Mouse (Mus musculus): ENCODE measurements at regions not wholly inside any gene's neighbourhood (a gene's known extent, or its start where the extent isn't known, plus 50 kb on each side); places are given as distances from the start of the nearest gene placed in this dataset.

DNA sequence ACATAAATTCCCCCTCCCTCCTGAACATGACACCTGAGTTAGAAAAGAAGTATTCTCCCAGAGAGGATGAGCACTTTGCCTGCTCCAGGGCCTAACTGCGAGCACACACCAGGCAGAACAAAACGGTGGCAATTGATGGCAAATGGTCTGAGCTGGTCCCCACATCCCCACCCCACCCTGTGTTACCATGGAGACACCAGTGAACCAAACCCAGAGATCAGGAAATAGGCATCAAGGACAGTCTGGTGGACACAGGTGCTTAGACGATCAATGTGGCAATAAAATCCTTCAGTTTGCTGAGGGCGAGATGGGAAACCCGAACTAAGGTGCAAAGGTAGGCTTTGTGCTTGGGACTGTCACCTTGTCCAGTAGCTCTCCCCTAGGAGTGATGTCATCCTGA lies 74.0 kb downstream of the Sox9 start:
- Histone ChIP-seq H3K4me1 (ENCODE audit: control insufficient read depth, insufficient read depth, low read length) (peaks cover 2% of the 10 kb centered on the region; the same call in 1 of the 2 replicates), H3K9me3 (replicated peaks; ENCODE audit: control insufficient read depth, low read length) (0 out of 2 replicates have a peak, but pooled peaks cover 3% of the 10 kb centered on the region), H3K27me3 (ENCODE audit: control insufficient read depth, insufficient read depth, low read length) (no peaks in the 10 kb centered on the region; the same call in 1 of the 2 replicates), H3K9ac (ENCODE audit: low read depth, low read length) (no peak overlapping the region), H3K27ac (ENCODE audit: low read depth, low read length) (no peak overlapping the region), H3K4me3 (ENCODE audit: low read depth, low read length) (no peak overlapping the region), H3K4me2 (no peak overlapping the region), H3K36me3 (ENCODE audit: control insufficient read depth, insufficient read depth, low read length) (no peaks in the 10 kb centered on the region)
- no peak for ATAC-seq (replicated peaks; ENCODE audit: insufficient number of reproducible peaks, low FRiP score, low TSS enrichment)
- WGBS (ENCODE audit: insufficient replicate concordance): 81% methylated on average over 5 of the region's 5 CpGs

DNA sequence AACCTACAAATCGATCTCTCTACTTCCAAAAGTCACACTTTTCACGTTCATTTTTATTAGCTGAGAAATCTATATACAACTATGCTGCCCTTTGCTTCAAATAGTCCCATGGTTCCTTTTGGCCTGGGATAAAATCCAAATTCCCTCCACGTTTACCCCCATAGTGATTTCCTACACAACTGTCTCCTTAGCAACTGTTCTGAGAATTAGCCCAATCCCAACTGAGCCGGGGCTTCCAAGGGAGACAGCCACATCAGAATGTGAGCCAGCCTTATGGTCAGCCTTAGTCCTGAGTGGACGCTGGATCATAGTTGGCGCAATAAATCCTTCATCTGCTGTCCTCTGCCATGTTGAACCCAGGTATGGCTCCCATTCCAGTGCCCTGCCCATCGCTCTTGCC lies 77.3 kb downstream of the Sox9 start:
- no peak overlapping the region for H3K4me2 ChIP-seq
- H3K27ac ChIP-seq (ENCODE audit: low read depth, low read length): no peak overlapping the region
- 82% methylated on average over 7 of the region's 7 CpGs for WGBS (ENCODE audit: insufficient replicate concordance)
- H3K9ac ChIP-seq (ENCODE audit: low read depth, low read length): no peak overlapping the region
- H3K4me3 ChIP-seq (ENCODE audit: low read depth, low read length): no peak overlapping the region
- H3K9me3 ChIP-seq (replicated peaks; ENCODE audit: control insufficient read depth, low read length): 0 out of 2 replicates have a peak, but pooled peaks cover 3% of the 10 kb centered on the region
- no peaks in the 10 kb centered on the region; the same call in 1 of the 2 replicates for H3K27me3 ChIP-seq (ENCODE audit: control insufficient read depth, insufficient read depth, low read length)
- no peaks in the 10 kb centered on the region for H3K4me1 ChIP-seq (ENCODE audit: control insufficient read depth, insufficient read depth, low read length)
- ATAC-seq (replicated peaks; ENCODE audit: insufficient number of reproducible peaks, low FRiP score, low TSS enrichment): no peak
- no peaks in the 10 kb centered on the region for H3K36me3 ChIP-seq (ENCODE audit: control insufficient read depth, insufficient read depth, low read length)

DNA sequence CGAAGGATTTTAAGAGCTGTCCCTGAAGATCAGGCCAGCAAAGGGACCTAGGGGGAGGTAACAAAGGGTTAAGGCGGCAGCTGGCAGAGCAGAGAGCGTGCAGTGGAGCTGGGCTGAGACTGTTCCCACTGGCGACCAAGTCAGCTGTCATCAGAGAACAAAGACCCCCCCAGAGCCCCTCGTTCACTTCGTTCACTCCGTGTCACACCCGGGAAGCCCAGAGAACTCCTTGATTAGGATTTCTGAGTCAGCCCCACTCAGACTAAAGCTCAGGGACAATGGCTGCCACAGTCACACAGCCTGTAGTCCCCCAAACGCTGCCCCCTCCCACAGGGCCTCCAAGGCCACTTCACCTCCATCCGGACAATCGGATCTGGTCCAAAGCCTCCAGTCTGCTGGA lies 78.8 kb downstream of the Sox9 start:
- H3K4me1 ChIP-seq (ENCODE audit: control insufficient read depth, insufficient read depth, low read length): no peaks in the 10 kb centered on the region
- H3K4me2 ChIP-seq: no peak overlapping the region
- H3K9me3 ChIP-seq (replicated peaks; ENCODE audit: control insufficient read depth, low read length): 0 out of 2 replicates have a peak, but pooled peaks cover 3% of the 10 kb centered on the region
- H3K4me3 ChIP-seq (ENCODE audit: low read depth, low read length): no peak overlapping the region
- H3K9ac ChIP-seq (ENCODE audit: low read depth, low read length): no peak overlapping the region
- ATAC-seq (replicated peaks; ENCODE audit: insufficient number of reproducible peaks, low FRiP score, low TSS enrichment): no peak
- 32% methylated on average over 11 of the region's 11 CpGs for WGBS (ENCODE audit: insufficient replicate concordance)
- H3K36me3 ChIP-seq (ENCODE audit: control insufficient read depth, insufficient read depth, low read length): no peaks in the 10 kb centered on the region
- H3K27ac ChIP-seq (ENCODE audit: low read depth, low read length): no peak overlapping the region
- H3K27me3 ChIP-seq (ENCODE audit: control insufficient read depth, insufficient read depth, low read length): no peaks in the 10 kb centered on the region; the same call in 1 of the 2 replicates

DNA sequence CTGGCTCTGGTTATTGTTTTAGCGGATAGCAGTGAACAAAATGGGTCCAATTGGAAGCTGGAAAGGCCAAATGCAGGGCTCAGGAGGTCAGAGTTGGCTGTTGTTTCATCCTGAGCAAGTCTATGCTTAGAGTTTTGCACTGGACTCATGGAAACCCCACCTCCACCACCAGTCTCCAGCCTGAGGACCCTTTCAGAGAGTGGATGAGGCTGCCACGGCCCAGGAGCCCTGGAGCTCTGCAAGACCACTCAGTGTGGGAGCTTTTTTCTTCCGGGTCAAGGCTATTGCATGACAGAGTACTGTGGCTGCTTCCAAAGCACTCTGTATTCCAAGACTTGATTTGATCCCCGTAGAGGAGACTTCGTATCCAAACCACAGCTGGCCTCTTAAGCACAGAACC lies 79.2 kb downstream of the Sox9 start:
- no peak for ATAC-seq (replicated peaks; ENCODE audit: insufficient number of reproducible peaks, low FRiP score, low TSS enrichment)
- H3K27ac ChIP-seq (ENCODE audit: low read depth, low read length): no peak overlapping the region
- 0 out of 2 replicates have a peak, but pooled peaks cover 3% of the 10 kb centered on the region for H3K9me3 ChIP-seq (replicated peaks; ENCODE audit: control insufficient read depth, low read length)
- H3K4me2 ChIP-seq: no peak overlapping the region
- no peak overlapping the region for H3K4me3 ChIP-seq (ENCODE audit: low read depth, low read length)
- WGBS (ENCODE audit: insufficient replicate concordance): 72% methylated on average over 5 of the region's 5 CpGs
- no peaks in the 10 kb centered on the region for H3K4me1 ChIP-seq (ENCODE audit: control insufficient read depth, insufficient read depth, low read length)
- no peaks in the 10 kb centered on the region; the same call in 1 of the 2 replicates for H3K27me3 ChIP-seq (ENCODE audit: control insufficient read depth, insufficient read depth, low read length)
- no peaks in the 10 kb centered on the region for H3K36me3 ChIP-seq (ENCODE audit: control insufficient read depth, insufficient read depth, low read length)
- H3K9ac ChIP-seq (ENCODE audit: low read depth, low read length): no peak overlapping the region

DNA sequence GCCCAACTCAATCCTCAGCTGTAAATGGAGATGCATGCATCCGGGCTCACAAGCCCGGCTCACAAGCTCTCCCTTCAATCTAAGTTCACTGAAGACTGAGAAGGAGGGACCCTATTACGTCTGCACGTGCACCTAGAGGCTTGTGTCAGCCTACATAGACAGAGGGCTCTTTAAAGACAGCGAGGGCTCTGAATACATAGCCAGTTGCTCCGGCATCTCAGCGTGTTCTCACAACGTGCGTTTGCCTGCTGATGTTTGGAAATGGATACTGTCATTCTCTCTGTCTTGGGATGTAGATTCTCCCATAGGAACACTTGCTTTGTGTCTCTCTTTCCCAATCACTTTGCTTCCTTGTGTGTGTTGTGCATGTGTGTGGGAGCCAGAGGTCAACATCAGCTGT lies 83.8 kb downstream of the Sox9 start:
- Histone ChIP-seq H3K9me3 (replicated peaks; ENCODE audit: control insufficient read depth, low read length) (no peaks in the 10 kb centered on the region), H3K36me3 (ENCODE audit: control insufficient read depth, insufficient read depth, low read length) (no peaks in the 10 kb centered on the region), H3K27ac (ENCODE audit: low read depth, low read length) (no peak overlapping the region), H3K4me1 (ENCODE audit: control insufficient read depth, insufficient read depth, low read length) (no peaks in the 10 kb centered on the region), H3K9ac (ENCODE audit: low read depth, low read length) (no peak overlapping the region), H3K4me2 (no peak overlapping the region), H3K27me3 (ENCODE audit: control insufficient read depth, insufficient read depth, low read length) (peaks cover 24% of the 10 kb centered on the region), H3K4me3 (ENCODE audit: low read depth, low read length) (no peak overlapping the region)
- WGBS (ENCODE audit: insufficient replicate concordance): 84% methylated on average over 9 of the region's 9 CpGs
- ATAC-seq (replicated peaks; ENCODE audit: insufficient number of reproducible peaks, low FRiP score, low TSS enrichment): no peak

DNA sequence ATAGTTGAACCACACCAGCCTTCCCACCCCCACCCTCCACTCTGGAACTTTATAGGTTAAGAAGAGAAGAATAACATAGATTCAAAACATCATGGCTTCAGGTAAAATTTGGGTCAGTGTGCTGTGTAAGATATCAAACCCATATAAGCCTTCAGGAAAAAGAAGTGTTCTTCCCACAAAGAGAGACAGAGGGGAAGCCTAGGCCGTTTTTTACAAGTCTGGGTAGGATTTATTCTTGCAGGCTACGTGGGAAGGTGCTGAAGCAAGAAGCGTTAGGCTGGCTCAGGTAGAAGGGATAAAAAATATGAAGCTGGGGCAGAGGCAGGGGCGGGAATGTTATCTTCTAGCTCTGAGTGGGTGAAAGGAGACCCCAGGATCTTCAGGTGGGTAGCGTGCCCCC lies 87.5 kb downstream of the Sox9 start:
- Histone ChIP-seq H3K4me2 (no peak overlapping the region; the same call in 1 of the 2 replicates), H3K27ac (ENCODE audit: low read depth, low read length) (no peak overlapping the region), H3K27me3 (ENCODE audit: control insufficient read depth, insufficient read depth, low read length) (peaks cover 36% of the 10 kb centered on the region), H3K4me3 (ENCODE audit: low read depth, low read length) (no peak overlapping the region), H3K36me3 (ENCODE audit: control insufficient read depth, insufficient read depth, low read length) (no peaks in the 10 kb centered on the region), H3K9me3 (replicated peaks; ENCODE audit: control insufficient read depth, low read length) (no peaks in the 10 kb centered on the region), H3K4me1 (ENCODE audit: control insufficient read depth, insufficient read depth, low read length) (no peaks in the 10 kb centered on the region), H3K9ac (ENCODE audit: low read depth, low read length) (no peak overlapping the region)
- ATAC-seq (replicated peaks; ENCODE audit: insufficient number of reproducible peaks, low FRiP score, low TSS enrichment): no peak
- WGBS (ENCODE audit: insufficient replicate concordance): 30% methylated on average over 5 of the region's 5 CpGs

DNA sequence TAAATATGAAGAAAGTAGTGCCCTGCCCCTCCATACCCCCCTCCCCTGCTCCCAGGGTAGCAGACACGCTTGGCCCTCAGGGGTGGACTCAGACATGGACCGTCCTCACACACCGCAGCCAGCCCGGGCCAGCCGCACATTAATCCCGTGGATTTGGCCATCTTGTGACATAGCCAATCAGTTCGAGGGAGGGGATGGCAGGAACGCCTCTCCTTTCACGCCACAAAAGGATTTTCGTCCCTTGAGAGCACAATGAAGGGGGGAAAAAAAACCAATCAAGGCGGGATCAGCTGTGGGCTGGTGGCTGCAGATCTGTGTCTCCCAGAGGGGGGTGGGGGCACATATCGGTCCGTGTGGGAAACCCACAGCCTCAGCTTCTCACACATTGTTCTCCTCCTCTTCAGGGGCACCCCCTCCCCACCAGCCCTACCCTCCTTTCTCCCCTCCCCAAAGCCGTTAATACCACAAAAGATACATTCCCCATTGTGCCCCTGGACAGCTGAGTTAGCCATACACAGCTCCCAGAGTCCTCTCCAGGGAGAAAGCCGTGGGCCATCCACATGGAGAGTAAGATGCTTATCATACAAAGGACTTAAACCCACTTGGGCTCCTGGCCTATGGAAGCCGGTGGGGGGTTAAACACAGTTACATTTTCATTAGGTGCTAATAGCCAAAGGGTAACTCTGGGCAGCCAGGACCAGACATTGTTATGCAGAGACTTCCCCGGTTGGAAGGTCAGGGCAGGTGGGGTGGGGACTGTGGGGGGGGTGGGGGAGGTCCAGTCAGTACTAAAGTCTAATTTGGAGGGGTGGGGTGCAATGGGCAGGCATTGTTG lies 88.4 kb downstream of the Sox9 start:
- peaks cover 36% of the 10 kb centered on the region for H3K27me3 ChIP-seq (ENCODE audit: control insufficient read depth, insufficient read depth, low read length)
- no peaks in the 10 kb centered on the region for H3K36me3 ChIP-seq (ENCODE audit: control insufficient read depth, insufficient read depth, low read length)
- ATAC-seq (replicated peaks; ENCODE audit: insufficient number of reproducible peaks, low FRiP score, low TSS enrichment): no peak
- no peak overlapping the region; the same call in 1 of the 2 replicates for H3K9ac ChIP-seq (ENCODE audit: low read depth, low read length)
- 7% methylated on average over 17 of the region's 17 CpGs for WGBS (ENCODE audit: insufficient replicate concordance)
- H3K4me3 ChIP-seq (ENCODE audit: low read depth, low read length): 0 out of 2 replicates have a peak overlapping the region, but pooled peaks have one; percentile 15
- H3K9me3 ChIP-seq (replicated peaks; ENCODE audit: control insufficient read depth, low read length): no peaks in the 10 kb centered on the region
- H3K27ac ChIP-seq (ENCODE audit: low read depth, low read length): no peak overlapping the region
- peak overlapping the region; percentile 58 for H3K4me2 ChIP-seq
- no peaks in the 10 kb centered on the region for H3K4me1 ChIP-seq (ENCODE audit: control insufficient read depth, insufficient read depth, low read length)

DNA sequence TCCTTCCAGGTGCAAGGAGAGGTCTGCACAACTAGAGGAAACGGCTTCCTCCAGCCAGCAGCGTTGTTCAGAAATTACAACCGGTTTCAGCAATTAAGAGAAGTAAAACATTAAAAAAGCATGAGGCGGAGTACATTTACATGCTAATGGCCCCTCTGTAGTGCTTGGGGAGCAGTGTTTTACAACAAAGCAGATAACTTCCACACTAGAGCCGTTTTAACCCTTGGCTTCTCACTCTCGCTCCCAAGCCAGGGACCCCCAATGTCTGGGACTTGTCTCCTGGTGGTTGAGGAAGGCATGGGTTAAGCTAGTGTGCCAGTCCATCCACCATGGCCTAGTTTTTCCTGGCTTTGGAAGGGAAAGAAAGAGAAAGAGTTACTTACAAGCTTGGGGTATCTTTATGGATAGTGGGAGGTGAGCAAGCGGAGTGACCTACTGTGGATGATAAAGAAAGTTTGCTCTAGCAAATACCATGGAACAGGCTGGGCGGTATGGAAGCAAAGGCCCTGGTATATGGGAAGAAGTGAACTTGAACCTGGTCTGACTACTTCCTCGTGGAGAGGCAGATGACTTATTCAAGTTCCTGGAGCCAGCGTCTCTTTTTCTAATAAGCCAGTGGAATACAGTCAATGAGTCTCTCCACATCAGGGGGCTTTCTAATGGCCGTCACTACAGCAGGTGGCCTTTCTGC lies 90.8 kb downstream of the Sox9 start:
- H3K9ac ChIP-seq (ENCODE audit: low read depth, low read length): no peak overlapping the region
- no peak overlapping the region for H3K4me3 ChIP-seq (ENCODE audit: low read depth, low read length)
- no peaks in the 10 kb centered on the region for H3K9me3 ChIP-seq (replicated peaks; ENCODE audit: control insufficient read depth, low read length)
- no peak overlapping the region for H3K4me2 ChIP-seq
- ATAC-seq (replicated peaks; ENCODE audit: insufficient number of reproducible peaks, low FRiP score, low TSS enrichment): no peak
- no peaks in the 10 kb centered on the region for H3K36me3 ChIP-seq (ENCODE audit: control insufficient read depth, insufficient read depth, low read length)
- peaks cover 33% of the 10 kb centered on the region for H3K27me3 ChIP-seq (ENCODE audit: control insufficient read depth, insufficient read depth, low read length)
- WGBS (ENCODE audit: insufficient replicate concordance): 62% methylated on average over 11 of the region's 11 CpGs
- H3K4me1 ChIP-seq (ENCODE audit: control insufficient read depth, insufficient read depth, low read length): no peaks in the 10 kb centered on the region
- H3K27ac ChIP-seq (ENCODE audit: low read depth, low read length): no peak overlapping the region

Measured in heart, embryonic 11.5 days (tissue).